Mouse (Mus musculus): ENCODE measurements around the gene Erlin1.

- TF ChIP-seq CTCF (IDR thresholded peaks at IDR 0.05; ENCODE audit: control insufficient read depth, insufficient read depth, insufficient read length): no peak
- TF ChIP-seq USF1 (IDR thresholded peaks at IDR 0.05; ENCODE audit: low read depth): no peak
- TF ChIP-seq MAX (IDR thresholded peaks at IDR 0.05): no peak
- TF ChIP-seq MYOG (IDR thresholded peaks at IDR 0.05; ENCODE audit: control insufficient read depth, extremely low read depth, insufficient read length): no peak
- no peak for TF ChIP-seq MYOD1 (IDR thresholded peaks at IDR 0.05; ENCODE audit: control insufficient read depth, insufficient read length, low read depth)
- TF ChIP-seq CEBPB (IDR thresholded peaks at IDR 0.05; ENCODE audit: low read depth): no peak
- no peak for TF ChIP-seq FOSL1 (IDR thresholded peaks at IDR 0.05; ENCODE audit: insufficient read depth, low read length, poor library complexity, severe bottlenecking)
Observed at GRCm38 (mm10) chr19:44068232-44068631, 1.4 kb downstream of the Erlin1 start.
